Mouse (Mus musculus): ENCODE measurements at regions not wholly inside any gene's neighbourhood (a gene's known extent, or its start where the extent isn't known, plus 50 kb on each side); places are given as distances from the start of the nearest gene placed in this dataset.

GRCm38 (mm10) chr4:81580553-81580952 is 137.9 kb upstream of the Mpdz start:
- TF ChIP-seq CTCF (IDR thresholded peaks at IDR 0.05): no peak
- TF ChIP-seq EP300 (IDR thresholded peaks at IDR 0.05): no peak

All from lung, postnatal 0 days (tissue).